Mouse (Mus musculus): ENCODE measurements around the gene Lingo1.

GRCm38 (mm10) chr9:56604797-56605442 is 191.3 kb downstream of the Lingo1 start:
- TF ChIP-seq POLR2A (IDR thresholded peaks at IDR 0.05; ENCODE audit: insufficient read depth, low read length) = no peak
- TF ChIP-seq CTCF (IDR thresholded peaks at IDR 0.05; ENCODE audit: low read depth, low read length) = no peak
